Mouse (Mus musculus) NIH3T3 (cell line): ENCODE measurements around the gene Sh3gl3.

Experiments
- DNase-seq: peaks from one replicate; pipeline ENCODE4 v3.0.0-alpha.2; 2012; ENCODE audit warnings: low read depth

The Sh3gl3 gene

DNA sequence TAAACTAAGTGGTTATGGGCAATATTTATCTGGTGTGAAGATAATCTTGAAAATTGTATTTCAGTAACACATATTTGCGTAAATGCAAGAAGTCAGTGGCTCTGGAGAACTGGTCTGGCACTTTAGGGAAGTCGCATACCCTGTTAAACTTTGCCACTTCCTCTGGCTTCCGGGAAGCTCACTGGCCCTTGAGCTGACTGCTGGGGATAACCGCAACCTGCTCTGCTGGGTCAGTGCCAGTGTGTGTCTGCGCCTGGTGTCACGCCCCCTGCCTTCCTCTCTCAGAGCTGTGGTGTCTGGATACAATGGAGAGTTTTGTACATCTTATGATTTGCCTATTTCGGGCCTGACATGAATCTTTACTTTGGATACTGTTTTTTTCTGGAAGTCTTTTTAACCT, 119.8 kb downstream of the Sh3gl3 start:
- no peak for DNase-seq

DNA sequence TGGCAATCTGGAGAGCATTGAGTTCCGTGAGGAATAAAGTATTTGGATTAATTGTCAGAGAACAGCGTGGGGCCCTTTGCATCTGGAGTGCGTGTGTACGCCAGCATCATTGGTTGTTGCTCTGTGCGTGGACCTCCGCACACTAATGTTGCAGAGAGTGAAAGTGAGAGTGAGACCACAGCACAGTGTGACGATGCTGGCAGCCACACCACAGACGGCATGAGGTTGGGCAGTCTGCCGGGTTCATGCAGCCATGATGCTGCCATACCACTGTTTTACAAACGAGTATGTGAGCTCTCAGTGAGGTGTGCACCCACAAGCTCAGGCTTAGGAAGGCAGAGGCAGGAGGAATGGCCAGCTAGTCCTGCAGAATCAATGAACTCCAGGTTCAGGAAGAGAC, 120.4 kb downstream of the Sh3gl3 start:
- no peak for DNase-seq

DNA sequence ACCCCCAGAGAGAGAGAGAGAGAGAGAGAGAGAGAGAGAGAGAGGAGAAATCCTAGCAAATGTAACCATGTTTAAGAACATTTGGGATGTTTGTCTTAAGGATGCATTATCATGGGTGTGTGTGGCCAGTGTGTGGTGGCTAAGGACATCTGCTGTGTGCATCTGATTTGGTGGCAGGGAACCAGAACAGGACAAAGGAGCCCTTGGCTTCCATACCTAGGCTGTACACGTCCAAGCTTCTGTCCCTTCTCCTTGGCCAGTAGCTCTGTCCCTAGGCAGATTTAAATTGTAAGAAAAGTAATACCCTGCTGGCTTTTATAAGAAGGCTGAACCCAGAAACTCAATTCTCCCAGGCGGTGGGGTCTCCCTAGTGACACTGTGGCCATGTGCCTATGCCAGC, 121.0 kb downstream of the Sh3gl3 start:
- no peak for DNase-seq

DNA sequence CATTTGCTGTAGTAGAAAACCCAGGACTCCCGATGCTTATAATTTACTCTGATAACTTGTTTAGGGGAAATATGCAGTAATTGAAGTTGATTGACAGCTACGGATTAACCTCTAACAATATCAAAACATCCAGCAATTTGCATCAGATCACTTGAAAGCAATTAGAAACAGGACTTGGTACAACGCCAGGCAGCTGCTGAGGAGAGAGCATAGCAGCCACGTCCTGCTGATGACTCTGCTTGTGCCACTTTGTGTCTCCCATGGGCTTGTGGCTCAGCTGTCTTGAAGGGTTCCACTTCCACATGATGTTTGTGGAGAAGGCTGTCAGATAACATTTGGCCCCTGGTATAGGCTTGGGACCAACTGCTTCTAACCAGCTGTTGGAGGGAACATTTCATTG, 134.8 kb downstream of the Sh3gl3 start:
- peak; percentile 12 for DNase-seq

DNA sequence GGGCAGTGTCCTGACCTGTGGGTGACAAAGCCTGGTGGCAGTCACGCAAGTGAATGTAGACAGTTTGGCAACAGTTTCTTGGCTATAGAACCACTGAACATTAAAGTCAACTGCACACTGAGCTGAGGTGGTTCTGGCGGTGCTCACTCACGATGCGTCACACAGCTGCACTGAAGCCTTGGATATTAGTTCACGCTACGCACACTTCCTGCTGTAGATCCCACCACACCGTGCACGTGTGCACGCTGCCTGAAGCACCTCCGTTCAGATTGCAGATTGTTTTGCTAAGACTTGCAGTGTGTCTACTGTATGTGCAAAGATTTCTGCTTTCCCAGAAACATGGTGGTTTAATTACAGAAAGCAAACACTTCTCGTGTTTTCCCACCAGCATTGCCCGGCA, 144.9 kb downstream of the Sh3gl3 start:
- DNase-seq: no peak

DNA sequence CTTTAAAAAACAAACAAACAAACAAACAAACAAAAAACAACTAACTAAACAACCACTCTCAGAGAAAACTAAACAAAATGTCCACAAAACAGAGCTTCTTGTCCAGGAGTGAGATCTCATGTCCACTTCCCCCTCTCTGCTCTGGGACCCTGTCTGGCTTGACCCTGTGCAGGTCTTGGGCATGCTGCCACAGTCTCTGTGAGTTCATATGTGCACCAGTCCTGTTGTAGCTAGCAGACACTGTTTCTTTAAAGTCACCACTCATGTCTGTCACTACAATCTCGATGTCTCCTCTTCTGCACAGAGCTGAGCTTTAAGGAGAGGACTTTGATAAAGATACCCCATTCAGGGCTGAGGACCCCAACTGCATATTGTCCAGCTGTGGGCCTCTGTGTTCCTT, 153.0 kb downstream of the Sh3gl3 start:
- DNase-seq: no peak

DNA sequence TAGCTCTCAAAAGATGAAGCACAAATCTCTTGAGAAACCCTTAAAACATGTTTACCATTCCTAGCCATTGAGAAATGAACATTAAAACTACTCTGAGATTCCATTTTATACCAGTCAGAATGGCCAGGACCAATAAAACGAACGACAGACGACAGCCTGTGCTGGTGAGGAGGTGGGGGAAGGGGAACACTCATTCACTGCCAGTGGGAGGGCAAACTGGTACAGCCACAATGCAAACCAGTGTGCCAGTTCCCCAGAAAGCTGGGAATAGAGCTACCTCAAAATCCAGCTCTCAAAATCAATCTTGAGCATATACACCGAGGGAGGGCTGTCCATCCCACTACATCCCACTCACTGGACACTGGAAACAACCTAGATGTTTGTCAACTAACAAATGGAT, 153.6 kb downstream of the Sh3gl3 start:
- DNase-seq: peak; percentile 24

DNA sequence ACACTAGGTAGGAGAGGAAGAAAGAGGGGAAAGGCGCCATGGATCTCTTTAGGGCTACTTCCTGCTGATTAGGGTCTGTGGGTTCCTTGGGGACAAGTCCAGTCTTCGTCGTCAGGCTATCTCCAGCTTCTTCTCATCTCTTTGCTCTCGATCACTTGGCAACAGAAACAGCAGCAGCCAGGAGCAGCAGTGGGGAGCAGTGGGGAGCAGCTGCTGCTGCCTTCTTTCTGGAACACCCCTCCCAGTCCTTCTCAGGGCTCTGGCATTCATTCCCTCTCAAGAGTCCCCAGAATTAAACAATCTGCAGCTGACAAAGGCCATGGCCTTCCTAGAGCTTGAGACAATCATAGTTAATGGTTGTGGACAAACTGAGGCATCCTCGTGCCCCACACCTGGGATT, 154.2 kb downstream of the Sh3gl3 start:
- no peak for DNase-seq

DNA sequence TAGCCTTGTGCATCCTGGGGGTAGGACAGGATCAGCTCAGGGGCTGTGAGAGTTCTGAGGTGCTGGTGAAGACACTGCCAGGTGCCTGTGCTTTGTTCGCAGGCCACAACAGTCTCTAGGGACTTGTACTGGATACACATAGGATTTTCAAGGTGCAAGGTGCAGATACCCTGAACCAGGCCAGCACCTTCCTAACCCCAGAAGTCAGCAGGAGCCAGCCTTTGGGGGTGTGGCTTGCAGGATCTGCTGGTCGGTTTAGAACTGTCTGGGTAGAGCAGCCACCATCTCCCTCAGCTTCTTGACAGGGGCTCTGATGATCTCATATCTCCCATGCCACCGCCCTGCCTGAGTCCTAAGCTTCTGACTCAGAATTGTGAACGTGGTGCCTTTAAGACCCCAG, 156.2 kb downstream of the Sh3gl3 start:
- no peak for DNase-seq

DNA sequence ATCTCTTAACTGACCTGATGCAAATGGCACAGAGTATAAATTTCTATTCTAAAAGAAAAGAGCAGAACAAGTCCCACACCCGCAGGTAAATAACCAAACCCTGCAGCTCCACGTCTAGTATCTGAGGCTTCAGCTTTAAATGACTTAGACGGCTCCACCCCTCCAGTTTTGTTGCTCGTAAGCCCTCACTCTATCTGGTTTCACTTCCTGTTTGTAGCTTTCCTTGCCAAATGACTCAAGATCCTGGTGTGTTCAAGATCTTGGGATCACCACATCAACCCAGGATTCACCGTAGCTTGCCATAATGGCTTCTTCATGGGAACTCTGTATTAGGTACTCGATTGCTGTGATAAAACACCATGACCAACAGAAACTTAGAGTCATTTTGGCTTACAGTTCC, 157.2 kb downstream of the Sh3gl3 start:
- DNase-seq: peak; percentile 29

DNA sequence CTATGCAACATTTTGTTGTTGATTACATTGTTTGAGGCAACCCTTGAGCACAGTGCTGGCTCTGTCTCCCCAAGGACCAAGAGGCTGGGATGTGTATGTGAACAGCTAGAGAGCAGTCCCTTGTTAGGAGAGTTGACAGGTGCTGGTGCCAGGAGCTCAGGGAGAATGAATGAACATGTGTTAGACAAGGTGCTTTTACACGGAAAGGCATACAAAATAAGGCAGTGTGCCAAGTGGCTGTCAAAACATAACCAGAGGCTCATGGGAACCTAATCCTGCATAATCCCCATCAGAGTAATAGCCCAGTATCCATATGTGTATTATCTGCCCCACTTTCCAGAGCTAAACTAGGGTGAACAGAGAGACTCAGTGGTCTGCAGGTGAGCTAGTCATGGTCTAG, 160.4 kb downstream of the Sh3gl3 start:
- no peak for DNase-seq

DNA sequence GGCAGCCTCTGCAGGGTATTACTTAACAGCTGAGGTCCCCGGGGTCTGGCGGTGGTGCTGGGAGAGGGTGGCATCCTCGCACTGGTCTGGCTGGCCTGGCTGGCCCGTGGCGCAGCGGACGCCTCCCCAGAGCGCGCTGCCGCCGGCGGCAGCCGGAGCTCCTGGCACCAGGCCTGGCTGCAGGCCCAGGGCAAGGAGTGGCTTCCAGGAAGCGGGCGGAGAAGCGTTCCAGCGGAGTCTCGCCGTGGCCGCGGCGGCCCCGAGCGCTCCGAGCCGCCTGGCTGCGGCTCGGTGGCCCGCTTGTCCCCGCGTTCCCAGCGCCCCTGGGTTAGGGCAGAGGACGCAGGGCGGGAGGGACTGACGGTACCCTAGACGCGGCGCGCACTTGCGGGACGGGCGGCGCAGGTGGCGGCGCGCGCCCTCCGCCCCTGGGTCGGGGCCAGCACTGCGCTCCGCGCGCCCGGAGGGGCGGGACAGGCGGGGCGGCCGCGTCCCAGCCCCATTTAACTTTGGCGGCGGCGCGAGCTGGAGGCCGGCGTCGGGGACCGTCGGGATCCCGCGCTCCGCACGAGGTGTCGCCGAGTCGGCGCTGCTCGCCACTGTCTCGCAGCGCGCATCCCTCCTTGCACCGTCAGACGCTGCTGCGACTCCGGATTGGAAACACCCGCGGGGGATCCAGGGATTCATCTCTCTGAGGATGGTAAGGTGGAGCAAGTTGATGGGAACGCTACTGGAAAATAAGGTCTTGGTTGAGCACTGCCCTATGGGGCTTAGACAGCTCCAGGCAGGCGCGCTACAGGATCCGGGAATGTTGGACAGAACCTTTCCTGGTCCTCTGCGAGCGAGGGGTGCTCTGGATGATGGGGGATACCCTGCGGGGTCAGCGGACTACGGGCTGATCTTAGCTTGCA, 161.8 kb downstream of the Sh3gl3 start, which contains the start of gene Adamtsl3:
TSS of gene Adamtsl3 (plus strand) at position 484 of the 911 bp plus-strand sequence.
- no peak for DNase-seq

DNA sequence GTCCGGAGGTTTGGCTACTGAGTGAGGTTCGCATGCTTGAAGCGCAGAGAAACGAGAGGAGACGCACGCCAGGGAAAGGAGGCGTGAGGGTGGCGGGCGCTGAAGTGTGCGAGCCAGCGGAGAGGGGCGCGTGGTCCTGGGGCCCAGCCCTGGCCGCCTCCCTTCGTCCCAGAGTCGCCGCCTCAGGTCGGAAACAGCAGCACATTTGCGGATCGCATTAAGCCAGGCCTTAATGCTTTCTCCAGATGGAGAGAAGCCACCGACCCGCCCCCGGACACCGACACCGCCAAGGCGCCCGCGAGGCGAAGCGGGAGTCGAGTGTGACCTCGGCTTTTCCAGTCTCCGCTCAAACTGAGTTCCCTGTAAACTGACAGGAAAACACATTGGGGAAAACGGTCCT, 162.5 kb downstream of the Sh3gl3 start:
- no peak for DNase-seq

DNA sequence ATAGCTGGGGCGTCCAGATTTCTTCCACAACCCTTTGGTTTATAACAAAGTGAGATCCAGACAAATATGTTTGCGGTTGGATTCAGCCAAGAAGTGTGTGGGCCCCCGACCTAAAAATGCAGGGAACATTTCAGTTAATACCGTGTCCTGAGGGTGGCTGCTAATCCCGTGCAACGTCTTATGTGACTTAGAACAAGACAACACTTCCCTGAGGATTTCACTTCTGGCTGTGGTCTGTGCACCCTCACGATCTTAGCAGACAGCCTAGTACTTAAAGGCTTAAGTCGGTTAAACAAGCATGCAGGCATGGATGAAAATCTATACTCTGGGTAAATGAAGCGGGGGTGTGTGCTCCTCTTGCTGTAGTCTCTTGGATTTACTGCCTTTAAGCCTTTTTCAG, 164.5 kb downstream of the Sh3gl3 start:
- no peak for DNase-seq

DNA sequence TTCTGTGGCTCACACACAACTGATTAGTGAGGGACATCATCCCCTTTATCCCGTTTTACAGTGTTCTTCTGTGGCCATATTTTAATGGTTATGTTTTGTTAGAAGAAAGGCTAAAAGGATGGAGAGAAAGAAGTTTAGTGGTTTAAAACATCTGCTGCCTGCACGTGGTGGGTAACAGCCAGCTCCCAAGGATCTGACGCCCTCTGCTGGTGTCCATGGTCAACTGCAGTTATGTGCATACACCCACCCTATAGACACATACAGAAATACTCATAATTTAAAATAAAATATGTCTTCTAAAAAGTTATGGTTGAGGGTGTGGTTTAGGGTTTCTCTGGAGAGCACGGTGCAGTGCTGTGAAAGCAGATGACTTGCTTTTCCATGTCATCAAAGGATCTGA, 164.9 kb downstream of the Sh3gl3 start:
- DNase-seq: peak; percentile 14

DNA sequence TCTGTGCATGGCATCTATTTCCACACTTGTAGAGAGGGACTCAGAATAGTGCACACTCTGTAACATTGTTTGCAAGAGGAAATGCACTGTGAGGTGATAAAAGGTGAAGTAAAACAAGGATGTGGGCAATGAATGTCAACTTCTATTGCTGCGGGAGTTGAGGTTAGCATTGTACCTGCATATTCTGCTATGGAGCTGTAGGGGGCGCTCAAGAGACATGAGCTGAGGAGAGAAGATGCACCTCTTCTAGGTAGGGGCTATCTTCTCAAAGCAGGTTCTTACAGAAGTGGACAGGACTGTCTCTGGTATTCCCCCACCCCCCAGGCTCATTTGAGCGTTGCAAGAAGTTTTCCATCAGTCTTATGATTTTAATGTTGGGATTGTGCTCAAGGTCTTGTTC, 165.6 kb downstream of the Sh3gl3 start:
- DNase-seq: peak; percentile 44

DNA sequence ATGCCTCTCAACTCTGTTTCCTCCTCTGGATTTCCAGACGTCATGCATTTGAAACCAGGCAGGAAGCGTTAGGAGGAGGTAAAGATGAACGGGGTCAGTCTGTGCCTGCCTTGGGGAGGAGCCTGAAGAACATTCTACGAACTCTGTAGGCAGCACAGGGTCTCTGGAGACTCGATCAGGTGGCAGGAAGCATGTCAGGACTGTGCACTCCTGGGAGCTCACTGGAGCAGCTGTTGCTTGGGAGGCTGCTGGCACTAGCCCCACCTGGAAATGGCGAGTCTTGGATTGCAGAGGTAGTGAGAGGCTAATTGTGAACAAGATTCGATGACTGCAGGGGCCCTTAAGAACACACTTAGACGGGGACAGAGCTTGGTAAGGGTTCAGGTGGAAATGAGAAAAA, 167.8 kb downstream of the Sh3gl3 start:
- DNase-seq: no peak

DNA sequence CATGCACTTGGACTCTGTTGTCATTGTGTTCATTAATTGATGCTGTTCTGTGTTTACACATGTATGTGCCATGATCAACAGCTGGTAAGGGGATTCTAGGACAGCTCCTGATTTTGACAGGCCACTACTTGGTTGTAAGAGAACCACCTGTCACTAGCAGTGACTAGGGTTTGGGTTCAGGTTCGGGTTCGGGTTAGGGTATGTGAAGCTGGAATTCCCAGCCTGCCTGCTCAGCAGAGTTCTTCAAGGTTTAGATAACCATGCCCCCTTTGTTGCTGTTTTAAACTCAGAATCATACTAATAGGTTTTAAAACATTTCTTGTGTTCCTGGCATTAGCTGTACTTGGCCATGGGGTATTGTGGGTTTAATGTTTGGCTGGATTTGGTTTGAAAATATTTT, 173.1 kb downstream of the Sh3gl3 start:
- no peak for DNase-seq

DNA sequence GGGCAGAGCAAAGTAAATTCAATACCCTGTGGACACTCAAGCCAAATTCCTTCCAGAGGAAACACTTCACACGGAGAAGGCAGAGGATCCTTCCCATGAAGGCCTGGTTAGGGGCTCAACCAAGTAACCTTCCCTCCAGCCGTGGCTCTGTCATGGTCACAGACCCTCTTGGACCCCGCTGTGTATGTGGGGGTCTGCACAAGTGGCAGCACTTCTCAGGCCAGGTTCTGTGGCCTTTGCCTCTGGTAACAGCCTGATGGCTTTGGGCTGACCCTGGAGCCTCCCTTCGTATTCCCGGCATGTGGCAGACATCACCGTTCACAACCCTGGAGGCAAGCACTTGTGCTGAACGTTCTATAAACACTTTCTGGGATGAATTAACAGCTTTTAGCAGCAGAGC, 176.2 kb downstream of the Sh3gl3 start:
- DNase-seq: no peak

DNA sequence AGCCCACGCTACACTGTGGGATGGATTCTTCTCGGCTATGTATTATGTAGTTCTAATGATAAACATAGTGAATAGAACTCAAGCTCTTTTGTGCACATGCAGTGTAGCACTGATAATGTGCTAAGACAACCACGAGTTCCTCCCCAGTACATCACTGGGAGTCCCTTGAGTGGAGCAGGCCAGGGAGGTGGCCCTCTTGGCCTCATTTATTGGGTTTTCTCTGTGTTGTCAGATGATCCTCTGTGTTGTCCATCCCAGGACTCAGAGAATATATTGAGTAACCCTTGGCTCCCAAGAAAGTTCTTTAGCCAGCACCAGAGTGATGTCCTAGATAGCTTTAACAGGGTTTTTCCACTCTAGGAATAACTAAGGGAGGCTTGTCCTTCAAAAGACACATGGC, 176.8 kb downstream of the Sh3gl3 start:
- no peak for DNase-seq
